Mouse (Mus musculus): Measurements from ENCODE around the gene Synpo2. TPM values are rescaled to one million over a fixed set of nuclear protein-coding genes. Genes with fewer than 3 reads are reported as not detected.
A peak's percentile ranks its signal among the peaks of the same experiment; 100 is the strongest.

Synpo2 gene
- polyA plus RNA-seq, 1 experiment from 2014 or later, result 11.5 TPM

GRCm38 (mm10) chr3:123176366-123177334, 59.3 kb downstream of the Synpo2 start:
- 0 out of 2 replicates have a peak overlapping the region, but pooled peaks have one; percentile 39 for H3K27ac ChIP-seq
- ATAC-seq (replicated peaks; ENCODE audit: low FRiP score), result no peak
- WGBS, result 64% methylated on average over 19 of the region's 19 CpGs

GRCm38 (mm10) chr3:123175142-123175541, 60.8 kb downstream of the Synpo2 start:
- Histone ChIP-seq H3K4me2 (no peak overlapping the region), H3K4me3 (replicated peaks) (no peak overlapping the region), H3K9ac (no peak overlapping the region), H3K27me3 (no peaks in the 10 kb centered on the region), H3K27ac (no peak overlapping the region), H3K36me3 (no peaks in the 10 kb centered on the region), H3K9me3 (replicated peaks) (no peaks in the 10 kb centered on the region), H3K4me1 (peaks cover 30% of the 10 kb centered on the region)
- no peak for ATAC-seq (replicated peaks; ENCODE audit: low FRiP score)
- 91% methylated on average over 7 of the region's 7 CpGs for WGBS

More at GRCm38 (mm10) chr3:123176366-123177334, 59.3 kb downstream of the Synpo2 start:
- Histone ChIP-seq H3K9me3 (replicated peaks) (no peaks in the 10 kb centered on the region), H3K4me3 (replicated peaks) (no peak overlapping the region), H3K4me1 (peaks cover 25% of the 10 kb centered on the region), H3K9ac (no peak overlapping the region), H3K4me2 (no peak overlapping the region), H3K36me3 (no peaks in the 10 kb centered on the region), H3K27me3 (no peaks in the 10 kb centered on the region)

GRCm38 (mm10) chr3:123174379-123174697, 61.6 kb downstream of the Synpo2 start:
- Histone ChIP-seq H3K4me2 (no peak overlapping the region), H3K36me3 (no peaks in the 10 kb centered on the region), H3K9me3 (replicated peaks) (no peaks in the 10 kb centered on the region), H3K4me3 (replicated peaks) (no peak overlapping the region), H3K9ac (no peak overlapping the region), H3K4me1 (peaks cover 29% of the 10 kb centered on the region), H3K27me3 (no peaks in the 10 kb centered on the region), H3K27ac (no peak overlapping the region)
- ATAC-seq (replicated peaks; ENCODE audit: low FRiP score), result no peak
- 79% methylated on average over 8 of the region's 8 CpGs for WGBS

- no peak overlapping the region for H3K27ac ChIP-seq
Observed at GRCm38 (mm10) chr3:123173553-123174378, 62.2 kb downstream of the Synpo2 start.

GRCm38 (mm10) chr3:123172151-123172550, 63.8 kb downstream of the Synpo2 start:
- Histone ChIP-seq H3K4me3 (replicated peaks) (no peak overlapping the region), H3K4me2 (no peak overlapping the region), H3K36me3 (no peaks in the 10 kb centered on the region), H3K27ac (no peak overlapping the region), H3K9ac (no peak overlapping the region), H3K4me1 (peaks cover 25% of the 10 kb centered on the region), H3K9me3 (replicated peaks) (no peaks in the 10 kb centered on the region), H3K27me3 (no peaks in the 10 kb centered on the region)
- no peak for ATAC-seq (replicated peaks; ENCODE audit: low FRiP score)
- 80% methylated on average over 5 of the region's 5 CpGs for WGBS

More at GRCm38 (mm10) chr3:123173553-123174378, 62.2 kb downstream of the Synpo2 start:
- Histone ChIP-seq H3K27me3 (no peaks in the 10 kb centered on the region), H3K9me3 (replicated peaks) (no peaks in the 10 kb centered on the region), H3K4me1 (peaks cover 25% of the 10 kb centered on the region), H3K4me3 (replicated peaks) (no peak overlapping the region), H3K9ac (no peak overlapping the region), H3K36me3 (no peaks in the 10 kb centered on the region), H3K4me2 (no peak overlapping the region)
- ATAC-seq (replicated peaks; ENCODE audit: low FRiP score), result peak; percentile 34; the same call in 1 of the 2 replicates
- WGBS, result 75% methylated on average over 21 of the region's 21 CpGs

GRCm38 (mm10) chr3:123169398-123169797, 66.6 kb downstream of the Synpo2 start:
- no peak overlapping the region for H3K4me2 ChIP-seq
- no peak overlapping the region for H3K9ac ChIP-seq
- no peaks in the 10 kb centered on the region for H3K36me3 ChIP-seq
- H3K27me3 ChIP-seq, result no peaks in the 10 kb centered on the region
- H3K9me3 ChIP-seq (replicated peaks), result no peaks in the 10 kb centered on the region
- H3K4me3 ChIP-seq (replicated peaks), result no peak overlapping the region
- no peak overlapping the region for H3K27ac ChIP-seq
- peaks cover 33% of the 10 kb centered on the region for H3K4me1 ChIP-seq
- 47% methylated on average over 4 of the region's 4 CpGs for WGBS
- ATAC-seq (replicated peaks; ENCODE audit: low FRiP score), result 0 out of 2 replicates have a peak, but pooled peaks have one; percentile 19

GRCm38 (mm10) chr3:123168815-123169214, 67.1 kb downstream of the Synpo2 start:
- Histone ChIP-seq H3K4me2 (no peak overlapping the region), H3K27ac (no peak overlapping the region), H3K9ac (no peak overlapping the region), H3K36me3 (no peaks in the 10 kb centered on the region), H3K27me3 (no peaks in the 10 kb centered on the region), H3K4me1 (peaks cover 31% of the 10 kb centered on the region), H3K9me3 (replicated peaks) (no peaks in the 10 kb centered on the region), H3K4me3 (replicated peaks) (no peak overlapping the region)
- WGBS, result 7% methylated on average over 5 of the region's 5 CpGs
- ATAC-seq (replicated peaks; ENCODE audit: low FRiP score), result no peak

- H3K4me1 ChIP-seq, result peaks cover 36% of the 10 kb centered on the region
- H3K27me3 ChIP-seq, result no peaks in the 10 kb centered on the region
- H3K9ac ChIP-seq, result no peak overlapping the region
- no peaks in the 10 kb centered on the region for H3K9me3 ChIP-seq (replicated peaks)
- WGBS, result 59% methylated on average over 5 of the region's 5 CpGs
- H3K27ac ChIP-seq, result no peak overlapping the region
- ATAC-seq (replicated peaks; ENCODE audit: low FRiP score), result no peak
- no peaks in the 10 kb centered on the region for H3K36me3 ChIP-seq
- H3K4me2 ChIP-seq, result no peak overlapping the region
- no peak overlapping the region for H3K4me3 ChIP-seq (replicated peaks)
Observed at GRCm38 (mm10) chr3:123166450-123166849, 69.5 kb downstream of the Synpo2 start.

GRCm38 (mm10) chr3:123164183-123164582, 71.8 kb downstream of the Synpo2 start:
- Histone ChIP-seq H3K4me3 (replicated peaks) (no peak overlapping the region), H3K9me3 (replicated peaks) (no peaks in the 10 kb centered on the region), H3K4me2 (no peak overlapping the region), H3K4me1 (peaks cover 33% of the 10 kb centered on the region), H3K27me3 (no peaks in the 10 kb centered on the region), H3K36me3 (no peaks in the 10 kb centered on the region), H3K27ac (peak overlapping the region; percentile 64), H3K9ac (no peak overlapping the region)
- 48% methylated on average over 1 of the region's 1 CpGs for WGBS
- ATAC-seq (replicated peaks; ENCODE audit: low FRiP score), result no peak

- Histone ChIP-seq H3K4me2 (no peak overlapping the region), H3K9me3 (replicated peaks) (no peaks in the 10 kb centered on the region), H3K27me3 (no peaks in the 10 kb centered on the region), H3K9ac (no peak overlapping the region), H3K27ac (peak overlapping the region; percentile 89), H3K4me3 (replicated peaks) (no peak overlapping the region), H3K4me1 (peaks cover 38% of the 10 kb centered on the region), H3K36me3 (no peaks in the 10 kb centered on the region)
- WGBS, result 27% methylated on average over 4 of the region's 4 CpGs
- ATAC-seq (replicated peaks; ENCODE audit: low FRiP score), result peak; percentile 21; the same call in 1 of the 2 replicates
Observed at GRCm38 (mm10) chr3:123163192-123163523, 72.8 kb downstream of the Synpo2 start.

- Histone ChIP-seq H3K4me2 (no peak overlapping the region), H3K9ac (no peak overlapping the region), H3K27me3 (no peaks in the 10 kb centered on the region), H3K27ac (peak overlapping the region; percentile 89), H3K36me3 (no peaks in the 10 kb centered on the region), H3K4me3 (replicated peaks) (no peak overlapping the region), H3K9me3 (replicated peaks) (no peaks in the 10 kb centered on the region), H3K4me1 (peaks cover 38% of the 10 kb centered on the region)
- ATAC-seq (replicated peaks; ENCODE audit: low FRiP score), result peak; percentile 46
- WGBS, result 36% methylated on average over 6 of the region's 6 CpGs
Observed at GRCm38 (mm10) chr3:123162289-123163191, 73.4 kb downstream of the Synpo2 start.

Measured in kidney, embryonic 15.5 days (tissue).